Mouse (Mus musculus) mammary gland, adult 2 months (tissue): Measurements from ENCODE around the gene Rsph10b. TPM values are rescaled to one million over a fixed set of nuclear protein-coding genes. Genes with fewer than 3 reads are reported as not detected.

Experiments
- polyA plus RNA-seq: library from polyadenylated mRNA; depleted of rRNA; stranded (reverse); fragments of >200 nt; gene quantifications from 2 replicates; pipeline ENCODE4 v1.2.3, GENCODE M21; 2012; ENCODE audit warnings: low replicate concordance; rRNA removed

Gene Rsph10b
- polyA plus RNA-seq: 0.16 and 0.65 TPM in 2 replicates

DNA sequence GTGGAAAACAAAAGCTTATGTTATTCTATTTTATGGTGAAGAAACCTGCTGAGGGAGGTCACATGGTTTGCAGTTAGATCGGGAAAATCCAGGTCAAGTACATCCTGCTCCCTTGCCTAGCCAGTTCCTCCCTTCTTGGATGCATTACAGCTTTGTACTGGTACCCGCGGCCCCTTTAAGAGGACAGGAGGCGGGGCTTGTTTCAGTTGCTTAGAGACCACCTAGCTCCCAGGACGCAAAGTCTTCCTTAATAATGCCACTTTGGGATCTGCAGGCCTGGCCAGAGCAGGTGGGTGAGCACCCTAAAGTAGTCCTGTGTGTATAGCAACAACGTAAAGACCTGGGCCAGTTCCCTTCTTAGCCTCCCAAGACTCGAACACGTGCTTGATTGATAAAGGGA is at the start of gene Rsph10b:
Gene Rsph10b (plus strand): TSS at position 205 of the 400 bp plus-strand sequence.

GRCm38 (mm10) chr5:143897635-143898330 is 35.1 kb upstream of the Rsph10b start, which contains the start of gene Ankrd61:
TSS of gene Ankrd61 (minus strand) at chr5:143897685.

GRCm38 (mm10) chr5:143909417-143910400 is 23.1 kb upstream of the Rsph10b start, which contains the start of the genes Aimp2 and Pms2:
TSS of gene Aimp2 (minus strand) at chr5:143909847.
TSS of gene Pms2 (plus strand) at chr5:143909964.

DNA sequence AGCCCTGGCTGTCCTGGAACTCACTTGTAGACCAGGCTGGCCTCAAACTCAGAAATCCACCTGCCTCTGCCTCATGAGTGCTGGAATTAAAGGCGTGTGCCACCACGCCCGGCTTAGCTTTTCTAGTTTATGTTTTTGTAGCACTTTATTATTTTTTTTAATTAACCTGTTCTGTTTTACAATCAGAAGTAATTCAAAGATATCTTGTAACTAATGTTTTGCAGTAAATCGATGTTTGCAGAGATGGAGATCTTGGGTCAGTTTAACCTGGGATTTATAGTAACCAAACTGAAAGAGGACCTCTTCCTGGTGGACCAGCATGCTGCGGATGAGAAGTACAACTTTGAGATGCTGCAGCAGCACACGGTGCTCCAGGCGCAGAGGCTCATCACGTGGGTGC is 5.0 kb upstream of the Rsph10b start, which contains the start of gene Gm42421:
Gene Gm42421 (plus strand): TSS at position 301 of the 400 bp plus-strand sequence.

DNA sequence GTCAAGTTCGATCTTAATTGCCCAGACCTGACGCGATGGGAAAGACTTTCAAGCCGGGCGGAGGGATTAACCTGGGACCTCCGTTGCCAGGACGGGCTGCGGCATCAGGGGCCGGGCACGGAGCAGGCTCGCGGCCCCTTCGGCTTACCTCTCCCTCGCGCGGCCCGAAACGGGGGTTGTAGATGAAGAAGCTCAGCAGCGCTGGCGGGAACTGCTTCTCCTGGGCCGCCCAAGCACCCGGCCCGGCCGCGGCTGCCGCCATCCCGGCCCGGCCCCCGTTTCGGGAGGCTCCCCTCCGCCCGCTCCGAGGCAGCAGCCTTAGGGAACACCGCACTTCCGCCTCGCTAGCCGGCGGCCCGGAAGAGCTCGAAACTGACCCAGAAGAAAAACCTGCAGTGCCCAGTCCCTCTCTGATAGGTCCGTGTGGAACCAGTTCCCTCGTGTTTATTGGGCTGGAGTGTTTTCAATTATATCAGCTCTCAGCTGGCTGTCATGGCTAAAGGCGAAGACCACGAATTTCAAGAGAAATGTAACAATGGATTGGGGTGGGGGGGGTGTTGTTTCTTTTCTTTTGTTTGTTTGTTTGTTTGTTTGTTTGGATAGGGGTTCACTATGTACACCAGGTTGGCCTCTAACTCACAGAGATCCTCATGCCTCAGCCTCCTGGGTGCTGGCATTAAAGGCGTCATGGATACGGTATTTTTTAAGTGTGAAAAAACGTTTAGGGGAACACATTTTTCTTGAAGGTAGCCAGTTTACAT is 81.9 kb downstream of the Rsph10b start, which contains the start of gene Ccz1:
Gene Ccz1 (minus strand): TSS at position 327 of the 761 bp plus-strand sequence.

GRCm38 (mm10) chr5:144026620-144027263 is 93.9 kb downstream of the Rsph10b start, which contains the start of gene Ocm:
TSS of gene Ocm (minus strand) at chr5:144026670.

Other genes with a start within 250 kb of the Rsph10b start
- 5.0 and 5.6 TPM in 2 replicates for gene Usp42, start 200.8 kb upstream of the Rsph10b start, polyA plus RNA-seq
- gene Eif2ak1, start 115.2 kb upstream of the Rsph10b start, polyA plus RNA-seq: 17.9 and 22.0 TPM in 2 replicates
- 0.08 TPM in 1 of 2 replicates, not detected in the other for gene Ankrd61, start 35.4 kb upstream of the Rsph10b start, polyA plus RNA-seq
- 35.9 and 65.5 TPM in 2 replicates for gene Aimp2, start 23.2 kb upstream of the Rsph10b start, polyA plus RNA-seq
- gene Pms2, start 23.1 kb upstream of the Rsph10b start, polyA plus RNA-seq: 1.9 and 3.6 TPM in 2 replicates
- gene Gm42421, start 4.9 kb upstream of the Rsph10b start, polyA plus RNA-seq: not detected in 2 replicates
- gene Ccz1, start 81.8 kb downstream of the Rsph10b start, polyA plus RNA-seq: 5.6 and 15.2 TPM in 2 replicates
- not detected in 2 replicates for gene Ocm, start 93.6 kb downstream of the Rsph10b start, polyA plus RNA-seq
- 11.8 and 14.0 TPM in 2 replicates for gene Lmtk2, start 167.4 kb downstream of the Rsph10b start, polyA plus RNA-seq